Mouse (Mus musculus) erythroblast, embryonic 14.5 days (primary cell): ENCODE results near the gene B3gnt8. TPM values are rescaled to one million over a fixed set of nuclear protein-coding genes. Genes with fewer than 3 reads are reported as not detected.
"Not testable (repeated sequence)": the region's sequence is repeated elsewhere in the genome, so short reads cannot be mapped to it uniquely, and the experiment has no call there.

ENCODE experiments used
- H3K27me3 ChIP-seq: 2 replicates; pipeline ENCODE4 v1.6.1; 2012; ENCODE audit warnings: inconsistent platforms; ENCODE audit not compliant: control insufficient read depth
- H3K36me3 ChIP-seq: 2 replicates; pipeline ENCODE4 v1.6.1; 2012; ENCODE audit warnings: mild to moderate bottlenecking, inconsistent platforms; ENCODE audit not compliant: control insufficient read depth
- H3K4me1 ChIP-seq: 2 replicates; pipeline ENCODE4 v1.6.1; 2012; ENCODE audit warnings: inconsistent platforms; ENCODE audit not compliant: control insufficient read depth
- H3K4me3 ChIP-seq: replicated peaks from 2 replicates; pipeline ENCODE3; 2012; ENCODE audit warnings: moderate library complexity, mild to moderate bottlenecking, inconsistent platforms
- H3K9me3 ChIP-seq: 2 replicates; pipeline ENCODE4 v1.6.1; 2012; ENCODE audit warnings: low read length, inconsistent platforms, mixed read lengths; ENCODE audit not compliant: control insufficient read depth
- GATA1 ChIP-seq: IDR thresholded peaks from 2 replicates; pipeline ENCODE4 v1.6.1; 2012; ENCODE audit warnings: low read length, inconsistent platforms, mixed read lengths
- TAL1 ChIP-seq: IDR thresholded peaks from 3 replicates; pipeline ENCODE4 v1.6.1; 2012; ENCODE audit warnings: low read length, inconsistent platforms, mixed read lengths
- polyA plus RNA-seq: library from polyadenylated mRNA; stranded (reverse); fragments of >175 nt; gene quantifications from 2 replicates; pipeline ENCODE4 v1.2.3, GENCODE M21; 2012

B3gnt8 gene
- polyA plus RNA-seq = 0.10 and 0.23 TPM in 2 replicates

DNA sequence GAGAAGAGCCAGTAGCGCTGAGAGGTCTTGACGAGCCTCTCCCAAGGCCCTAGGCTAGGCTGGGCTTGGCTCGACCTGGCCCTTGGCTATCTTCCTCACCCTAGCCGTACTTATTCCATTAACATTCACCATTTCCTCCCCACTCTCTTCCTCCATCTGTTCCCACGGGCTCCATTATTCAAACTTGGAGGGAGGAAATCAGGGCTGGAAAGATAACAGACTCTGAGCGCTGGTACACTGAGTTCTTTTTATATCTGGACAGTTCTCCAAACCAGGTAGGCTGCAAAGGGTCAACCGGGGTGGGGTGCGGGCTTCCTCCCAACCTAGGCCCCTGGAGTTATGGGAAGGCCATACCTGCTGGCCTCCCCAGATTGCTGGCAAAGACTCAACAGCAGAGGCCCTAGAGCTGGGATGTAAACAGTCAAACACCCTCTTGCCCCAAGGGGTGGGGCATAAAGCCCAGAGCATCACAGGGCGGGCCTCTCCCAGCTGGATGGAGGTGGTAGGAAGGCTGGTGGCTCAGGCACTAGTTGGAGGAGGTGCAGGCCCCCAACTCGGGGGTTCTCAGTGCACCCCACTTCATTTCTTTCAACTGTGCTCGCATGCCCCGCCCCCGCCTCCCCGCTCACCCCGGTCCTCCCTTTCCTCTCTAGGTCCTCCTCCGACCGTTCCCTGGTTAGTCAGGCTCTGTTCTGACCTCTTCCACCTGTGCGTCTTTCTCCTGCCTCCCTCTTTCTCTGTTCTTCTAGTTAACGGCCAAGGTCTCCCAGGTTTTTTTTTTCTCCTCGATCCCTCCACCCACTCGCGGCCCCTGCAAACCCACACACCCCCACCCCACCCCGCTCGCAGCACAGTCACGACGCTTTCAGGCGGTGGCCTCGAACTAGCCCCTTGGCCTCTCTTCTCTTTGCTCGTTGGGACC is at the start of gene B3gnt8:
Gene B3gnt8 (plus strand): TSS at position 146 of the 922 bp plus-strand sequence.
- TF ChIP-seq TAL1 (no peak), GATA1 (no peak)
- Histone ChIP-seq H3K4me3 (peak within 1 kb of the TSS; percentile 63), H3K36me3 (peaks cover 39% of the 10 kb centered on the region), H3K9me3 (no peaks in the 10 kb centered on the region), H3K27me3 (no peaks in the 10 kb centered on the region), H3K4me1 (peaks cover 36% of the 10 kb centered on the region)

GRCm38 (mm10) chr7:25576793-25577437 is 49.5 kb upstream of the B3gnt8 start:
- H3K36me3 ChIP-seq, H3K27me3 ChIP-seq, H3K4me1 ChIP-seq, H3K9me3 ChIP-seq, H3K4me3 ChIP-seq: not testable (repeated sequence)

DNA sequence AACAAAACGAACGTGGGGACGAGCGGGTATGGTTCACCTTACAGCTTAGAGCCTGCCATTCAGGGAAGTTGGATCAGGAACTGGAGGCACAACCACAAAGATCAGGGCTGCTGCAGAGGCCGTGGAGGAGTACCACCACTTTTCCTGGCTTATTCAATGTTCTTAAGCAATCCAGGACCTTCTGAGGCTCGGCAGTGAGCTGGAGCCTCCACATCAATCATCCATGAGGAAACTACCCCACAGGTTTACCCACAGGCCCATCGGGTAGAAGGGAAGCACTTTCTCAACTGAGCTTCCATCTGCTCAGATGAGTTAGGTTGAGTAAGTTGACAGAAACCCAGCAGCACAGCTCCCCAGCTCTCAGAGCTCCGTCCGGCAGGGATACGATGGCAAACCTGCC is 47.0 kb upstream of the B3gnt8 start:
- Histone ChIP-seq H3K9me3 (no peaks in the 10 kb centered on the region; the same call in 1 of the 2 replicates), H3K27me3 (no peaks in the 10 kb centered on the region), H3K4me1 (no peaks in the 10 kb centered on the region; the same call in 1 of the 2 replicates), H3K4me3 (no peak overlapping the region), H3K36me3 (no peaks in the 10 kb centered on the region)
- TF ChIP-seq TAL1 (no peak), GATA1 (no peak)

DNA sequence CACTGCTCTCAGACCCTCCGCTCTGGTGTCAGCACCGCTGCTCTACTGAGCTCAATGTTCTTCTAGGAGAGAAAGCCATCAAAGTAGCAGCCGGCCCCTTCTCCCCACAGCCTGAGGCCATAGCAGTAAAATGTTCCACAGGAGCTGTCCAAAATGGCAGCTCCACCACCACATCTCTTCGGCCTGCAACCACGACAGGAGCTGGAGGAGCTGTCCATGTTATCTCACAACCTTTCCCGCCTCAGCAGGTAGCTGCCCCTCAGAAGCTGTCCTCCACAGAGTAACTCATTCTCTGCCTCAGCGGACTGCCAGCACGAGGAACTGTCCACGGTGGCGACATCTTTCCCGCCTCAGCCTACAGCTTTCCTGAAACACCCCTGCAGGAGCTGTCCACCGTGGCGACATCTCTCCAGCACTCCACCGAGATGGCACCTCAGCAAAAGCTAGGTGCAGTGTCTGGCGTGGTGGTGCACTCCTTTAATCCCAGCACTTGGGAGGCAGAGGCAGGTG is 44.1 kb upstream of the B3gnt8 start:
- no peak for TF ChIP-seq GATA1
- H3K36me3 ChIP-seq = no peaks in the 10 kb centered on the region
- H3K27me3 ChIP-seq = no peaks in the 10 kb centered on the region
- H3K4me3 ChIP-seq = no peak overlapping the region
- no peaks in the 10 kb centered on the region; the same call in 1 of the 2 replicates for H3K9me3 ChIP-seq
- H3K4me1 ChIP-seq = no peaks in the 10 kb centered on the region

GRCm38 (mm10) chr7:25584651-25585050 is 41.8 kb upstream of the B3gnt8 start:
- no peak for TF ChIP-seq GATA1
- TF ChIP-seq TAL1 = no peak
- Histone ChIP-seq H3K9me3 (no peaks in the 10 kb centered on the region; the same call in 1 of the 2 replicates), H3K27me3 (no peaks in the 10 kb centered on the region), H3K36me3 (no peaks in the 10 kb centered on the region), H3K4me1 (no peaks in the 10 kb centered on the region), H3K4me3 (no peak overlapping the region)

DNA sequence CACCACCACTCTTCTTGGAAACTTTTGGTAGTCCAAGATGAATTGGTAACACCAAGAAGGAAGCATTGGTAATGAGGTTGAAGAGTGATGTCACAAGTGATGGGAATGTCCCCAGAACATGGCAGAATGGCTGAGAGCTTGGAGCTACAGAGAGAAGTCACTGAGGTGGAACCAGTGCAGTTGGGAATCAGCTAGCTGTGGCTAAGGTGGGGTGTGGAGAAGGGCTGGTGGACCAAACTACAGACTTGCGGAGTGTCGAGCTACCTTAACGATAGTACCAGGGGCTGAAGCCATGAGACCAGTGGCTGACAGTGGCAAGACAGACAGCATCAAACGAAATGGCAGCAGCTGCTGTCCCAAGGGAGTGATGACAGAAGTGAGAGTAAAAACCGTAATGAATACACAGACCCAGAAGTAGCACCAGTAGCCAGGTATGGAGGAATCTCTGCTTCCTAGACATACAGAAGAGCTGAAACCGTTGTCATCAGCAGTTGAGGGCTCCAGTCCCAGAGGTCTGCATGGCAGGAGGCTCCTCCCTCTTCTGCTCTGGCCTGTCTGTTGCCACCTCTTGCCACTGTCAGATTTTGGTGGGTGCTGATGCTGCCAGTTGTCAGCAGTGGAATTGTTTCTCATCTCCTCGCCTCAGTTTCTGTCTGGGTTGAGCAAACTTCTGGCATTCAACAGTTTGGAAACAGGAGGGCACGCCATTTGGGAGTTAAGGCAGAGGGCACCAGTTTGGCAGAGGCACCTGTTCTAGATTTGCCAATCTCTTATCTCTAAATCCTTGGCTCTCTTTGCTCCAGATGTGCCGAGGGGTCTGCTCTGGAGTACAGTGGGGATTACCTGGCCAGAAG is 40.9 kb upstream of the B3gnt8 start:
- no peaks in the 10 kb centered on the region for H3K27me3 ChIP-seq
- no peaks in the 10 kb centered on the region for H3K4me1 ChIP-seq
- H3K4me3 ChIP-seq = no peak overlapping the region
- TF ChIP-seq TAL1 (no peak), GATA1 (no peak)
- no peaks in the 10 kb centered on the region for H3K36me3 ChIP-seq
- no peaks in the 10 kb centered on the region; the same call in 1 of the 2 replicates for H3K9me3 ChIP-seq

DNA sequence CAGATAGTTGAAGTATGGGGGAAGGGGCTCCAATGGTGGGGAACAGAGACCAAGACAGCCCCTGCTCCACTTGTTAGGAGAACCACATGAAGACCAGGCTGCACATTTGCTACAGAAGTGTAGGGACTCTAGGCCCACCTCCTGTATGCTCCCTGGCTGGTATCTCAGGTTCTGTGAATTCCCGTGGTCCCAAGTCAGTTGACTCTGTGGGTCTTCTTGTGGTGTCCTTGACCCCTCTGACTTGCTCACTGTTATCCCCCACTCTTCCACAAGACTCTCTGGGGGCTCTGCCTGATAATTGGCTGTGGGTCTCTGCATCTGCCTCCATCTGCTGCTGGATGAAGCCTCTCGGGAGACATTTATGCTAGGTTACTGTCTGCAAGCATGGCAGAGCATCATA is 35.2 kb upstream of the B3gnt8 start:
- Histone ChIP-seq H3K27me3 (no peaks in the 10 kb centered on the region), H3K4me1 (no peaks in the 10 kb centered on the region), H3K36me3 (no peaks in the 10 kb centered on the region), H3K9me3 (no peaks in the 10 kb centered on the region), H3K4me3 (no peak overlapping the region)
- TF ChIP-seq TAL1 (no peak), GATA1 (no peak)

GRCm38 (mm10) chr7:25593859-25594258 is 32.6 kb upstream of the B3gnt8 start:
- no peaks in the 10 kb centered on the region for H3K4me1 ChIP-seq
- no peaks in the 10 kb centered on the region for H3K9me3 ChIP-seq
- no peak overlapping the region for H3K4me3 ChIP-seq
- TF ChIP-seq TAL1 = no peak
- TF ChIP-seq GATA1 = no peak
- H3K36me3 ChIP-seq = no peaks in the 10 kb centered on the region
- no peaks in the 10 kb centered on the region for H3K27me3 ChIP-seq

GRCm38 (mm10) chr7:25599663-25600062 is 26.8 kb upstream of the B3gnt8 start:
- no peak overlapping the region for H3K4me3 ChIP-seq
- no peaks in the 10 kb centered on the region for H3K36me3 ChIP-seq
- H3K9me3 ChIP-seq = no peaks in the 10 kb centered on the region
- no peaks in the 10 kb centered on the region for H3K27me3 ChIP-seq
- no peak for TF ChIP-seq GATA1
- TF ChIP-seq TAL1 = no peak
- H3K4me1 ChIP-seq = no peaks in the 10 kb centered on the region
